Mouse (Mus musculus): Measurements from ENCODE around the gene Vps35l. TPM values are rescaled to one million over a fixed set of nuclear protein-coding genes. Genes with fewer than 3 reads are reported as not detected.

Vps35l gene
- total RNA-seq, 2 experiments from 2014 or later, result 50.4 to 61.4 TPM

- no peak for DNase-seq (ENCODE audit: low spot score in 2 of 2)
Measured at GRCm38 (mm10) chr7:118858640-118859039, 118.6 kb downstream of the Vps35l start.

GRCm38 (mm10) chr7:118865362-118865761, 125.3 kb downstream of the Vps35l start:
- DNase-seq (ENCODE audit: low spot score in 2 of 2), result no peak

- DNase-seq (ENCODE audit: low spot score in 2 of 2), result no peak
Measured at GRCm38 (mm10) chr7:118879466-118880029, 139.5 kb downstream of the Vps35l start.

GRCm38 (mm10) chr7:118883957-118884356, 143.9 kb downstream of the Vps35l start:
- DNase-seq (ENCODE audit: low spot score in 2 of 2), result no peak

GRCm38 (mm10) chr7:118884969-118885368, 144.9 kb downstream of the Vps35l start:
- peak in 1 of 2 experiments; percentile 7 for DNase-seq (ENCODE audit: low spot score in 2 of 2)

- no peak for DNase-seq (ENCODE audit: low spot score in 2 of 2)
Measured at GRCm38 (mm10) chr7:118887303-118888055, 147.5 kb downstream of the Vps35l start.

- DNase-seq (ENCODE audit: low spot score in 2 of 2), result no peak
Measured at GRCm38 (mm10) chr7:118889046-118889680, 149.1 kb downstream of the Vps35l start.

Other genes with a start within 250 kb of the Vps35l start
- gene Itpripl2, start 248.3 kb upstream of the Vps35l start, total RNA-seq (2021), result 1 to 10 TPM; 3.5 TPM
- 10 to 100 TPM; 31.4 to 41.4 TPM for gene Coq7, start 206.9 kb upstream of the Vps35l start, total RNA-seq (2021)
- 10 to 100 TPM; 12.1 to 12.7 TPM for gene Tmc7, start 155.5 kb upstream of the Vps35l start, total RNA-seq (2021)
- gene Tmc5, start 142.9 kb upstream of the Vps35l start, total RNA-seq (2021), result under 1 TPM; 0.28 to 0.30 TPM
- gene Gde1, start 34.4 kb upstream of the Vps35l start, total RNA-seq (2021), result 100 to 1,000 TPM; 241 to 246 TPM
- 10 to 100 TPM; 45.8 to 51.7 TPM for gene Ccp110, start 27.7 kb upstream of the Vps35l start, total RNA-seq (2021)
- 1 to 10 TPM; 2.6 to 4.0 TPM for gene Iqck, start 115.5 kb downstream of the Vps35l start, total RNA-seq (2021)
- gene Knop1, start 116.0 kb downstream of the Vps35l start, total RNA-seq (2021), result 10 to 100 TPM; 22.3 to 23.4 TPM

All from left cerebral cortex, adult 18-20 months (tissue).